Mouse (Mus musculus) CH12.LX (cell line): ENCODE measurements around the gene Apol7e. TPM values are rescaled to one million over a fixed set of nuclear protein-coding genes. Genes with fewer than 3 reads are reported as not detected.
"Not testable (repeated sequence)": the region's sequence is repeated elsewhere in the genome, so short reads cannot be mapped to it uniquely, and the experiment has no call there.

Experiments used
- DNase-seq: peaks from one replicate; pipeline ENCODE4 v3.0.0-alpha.2; 2013; ENCODE audit errors: extremely low read depth
- H3K27ac ChIP-seq: 2 replicates; pipeline ENCODE4 v1.5.1; 2012; ENCODE audit warnings: low read depth, mild to moderate bottlenecking, control low read depth, moderate library complexity; ENCODE audit not compliant: insufficient read depth
- H3K27me3 ChIP-seq: replicated peaks from 2 replicates; pipeline ENCODE3; 2012; ENCODE audit warnings: inconsistent platforms
- H3K36me3 ChIP-seq, 2 experiments: replicated peaks in 1 of 2; 2 replicates each; pipeline versions ENCODE3 to v1.6.1; 2012; ENCODE audit warnings: inconsistent platforms in 1 of 2, low read length in 1 of 2, mild to moderate bottlenecking in 1 of 2, mixed read lengths in 1 of 2, moderate library complexity in 1 of 2; ENCODE audit not compliant: control insufficient read depth in 1 of 2, insufficient read depth in 1 of 2
- H3K4me1 ChIP-seq, 2 experiments: 2 replicates each; pipeline ENCODE4 v1.6.1; 2012; ENCODE audit warnings: inconsistent platforms in 1 of 2, moderate library complexity in 1 of 2; ENCODE audit not compliant: insufficient read depth in 2 of 2, control insufficient read depth in 1 of 2
- H3K4me2 ChIP-seq: 2 replicates; pipeline ENCODE4 v1.6.1; 2012; ENCODE audit warnings: low read depth, mild to moderate bottlenecking, control low read depth; ENCODE audit not compliant: poor library complexity, insufficient read depth, severe bottlenecking
- H3K4me3 ChIP-seq, 3 experiments: fragments of 150-350 bp in 1 of 3; sonication (generic) in 1 of 3; replicated peaks in 1 of 3; 2 replicates each; pipeline versions ENCODE3 to v1.5.1; 2011 to 2012; ENCODE audit warnings: low read depth in 2 of 3, low read length in 2 of 3, mild to moderate bottlenecking in 2 of 3, moderate library complexity in 2 of 3, control low read depth in 1 of 3, improper control_type of control experiment in 1 of 3, inconsistent platforms in 1 of 3, mixed read lengths in 1 of 3; ENCODE audit not compliant: poor library complexity in 1 of 3
- H3K79me2 ChIP-seq: replicated peaks from 2 replicates; pipeline ENCODE4 v1.6.1; 2012; ENCODE audit warnings: mild to moderate bottlenecking, moderate library complexity; ENCODE audit not compliant: control insufficient read depth, poor library complexity, insufficient read depth, severe bottlenecking; ENCODE audit errors: extremely low read depth
- H3K9ac ChIP-seq: 2 replicates; pipeline ENCODE4 v1.6.1; 2012; ENCODE audit warnings: low read depth, mild to moderate bottlenecking, control low read depth, moderate library complexity; ENCODE audit not compliant: insufficient read depth
- H3K9me3 ChIP-seq: replicated peaks from 2 replicates; pipeline ENCODE3; 2012; ENCODE audit warnings: low read length, inconsistent platforms, mixed read lengths
- CHD1 ChIP-seq: IDR thresholded peaks from 2 replicates; pipeline ENCODE4 v1.6.1; 2012; ENCODE audit warnings: low read depth, low read length, improper control_type of control experiment, inconsistent platforms
- CTCF ChIP-seq, 2 experiments: IDR thresholded peaks in 1 of 2; conservative IDR thresholded peaks in 1 of 2; 2 replicates each; pipeline ENCODE4 v1.5.1; 2011 to 2012; ENCODE audit warnings: low read depth in 2 of 2, low read length in 2 of 2, improper control_type of control experiment in 1 of 2, inconsistent platforms in 1 of 2, mild to moderate bottlenecking in 1 of 2, moderate library complexity in 1 of 2
- GABPA ChIP-seq: IDR thresholded peaks from 2 replicates; pipeline ENCODE4 v1.6.1; 2012; ENCODE audit warnings: low read depth, low read length, improper control_type of control experiment, inconsistent platforms; ENCODE audit not compliant: insufficient replicate concordance
- KAT2A ChIP-seq: IDR thresholded peaks from 2 replicates; pipeline ENCODE4 v1.6.1; 2012; ENCODE audit warnings: low read length, improper control_type of control experiment, inconsistent platforms; ENCODE audit not compliant: insufficient replicate concordance
- MEF2A ChIP-seq: IDR thresholded peaks from 2 replicates; pipeline ENCODE4 v1.6.1; 2014; ENCODE audit warnings: low read depth, mild to moderate bottlenecking, inconsistent platforms, low read length, improper control_type of control experiment, borderline replicate concordance
- NELFE ChIP-seq: IDR thresholded peaks from 2 replicates; pipeline ENCODE4 v1.6.1; 2011; ENCODE audit warnings: low read depth, low read length, improper control_type of control experiment
- RAD21 ChIP-seq: IDR thresholded peaks from 2 replicates; pipeline ENCODE4 v1.6.1; 2011; ENCODE audit warnings: low read depth, mild to moderate bottlenecking, low read length, improper control_type of control experiment, moderate library complexity
- RCOR1 ChIP-seq: conservative IDR thresholded peaks from 2 replicates; pipeline ENCODE4 v1.6.1; 2012; ENCODE audit warnings: low read depth, mild to moderate bottlenecking, inconsistent platforms, low read length, improper control_type of control experiment
- SMC3 ChIP-seq: IDR thresholded peaks from 2 replicates; pipeline ENCODE4 v1.6.1; 2011; ENCODE audit warnings: low read depth, low read length, improper control_type of control experiment
- TBP ChIP-seq: conservative IDR thresholded peaks from 2 replicates; pipeline ENCODE4 v1.6.1; 2011; ENCODE audit warnings: low read depth, low read length, improper control_type of control experiment
- ZMIZ1 ChIP-seq: IDR thresholded peaks from 2 replicates; pipeline ENCODE4 v1.6.1; 2012; ENCODE audit warnings: low read depth, mild to moderate bottlenecking, inconsistent platforms, low read length, improper control_type of control experiment
- dilution Hi-C: fragments of 300-500 bp; cut with MboI; formaldehyde crosslinking; loops from 2 replicates; pipeline ENCODE4 v1.14.3; 2020; ENCODE audit warnings: low sequenced_read_pairs; ENCODE audit not compliant: extremely low pct_unique_long_range_greater_than_20kb, extremely low pct_ligation_motif_present
- in situ Hi-C: fragments of 300-500 bp; cut with MboI; formaldehyde crosslinking; loops from 3 replicates; pipeline ENCODE4 v1.14.3; 2019; ENCODE audit warnings: low sequenced_read_pairs, low pct_ligation_motif_present, low pct_unique_long_range_greater_than_20kb, mixed read lengths
- polyA plus RNA-seq: library from polyadenylated mRNA; unstranded; fragments of >175 nt; gene quantifications from 2 replicates; pipeline ENCODE4 v1.2.1, GENCODE M21; 2012; ENCODE audit warnings: low read depth; ENCODE audit not compliant: insufficient read length
- total RNA-seq, 2 experiments: library from RNA; depleted of rRNA; stranded (reverse); fragments of 300-350 nt in 1 of 2; fragments of >200 nt in 1 of 2; gene quantifications; 2 replicates each; pipeline ENCODE4 v1.2.3; 2012 to 2014

Apol7e gene
- total and polyA plus RNA-seq, 3 experiments: not detected

DNA sequence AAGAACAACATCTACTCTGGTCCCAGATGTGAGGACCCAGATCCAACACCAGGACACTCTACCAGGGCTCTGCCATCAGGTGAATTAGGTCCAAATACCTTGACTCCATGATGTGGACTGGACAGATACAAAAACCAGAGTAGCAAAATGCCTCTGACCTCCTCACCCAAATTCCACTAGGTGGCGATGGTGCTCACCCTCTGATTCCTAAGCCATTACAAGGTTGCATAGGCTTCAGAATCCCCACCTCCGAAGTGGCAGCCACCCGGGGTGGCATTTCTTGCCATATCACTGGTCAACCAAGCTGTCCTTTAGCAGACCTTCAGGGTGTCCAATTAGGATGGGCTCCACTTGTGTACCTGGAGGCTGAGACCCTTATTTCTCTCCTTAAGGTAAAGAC is 28.5 kb downstream of the Apol7e start:
- H3K79me2 ChIP-seq, H3K4me2 ChIP-seq, H3K4me1 ChIP-seq, H3K4me3 ChIP-seq, dilution Hi-C loops, H3K9ac ChIP-seq, H3K36me3 ChIP-seq, H3K27ac ChIP-seq, H3K9me3 ChIP-seq, H3K27me3 ChIP-seq: not testable (repeated sequence)
- peak; percentile 6 for DNase-seq
- in situ Hi-C loops: loop anchor here (25.0 kb wide), 1 partner anchor 435 kb away; the partner anchor contains the start of gene Ift27
- peak; percentile 26 for TF ChIP-seq RAD21
- peak; percentile 45 for TF ChIP-seq SMC3
- TF ChIP-seq CTCF (conservative IDR thresholded peaks at IDR 0.05 in 1 of 2, IDR thresholded peaks at IDR 0.05 in 1 of 2; ENCODE audit: low read depth in 2 of 2, low read length in 2 of 2): peak in 1 of 2 experiments; percentile 55; a peak in 2 of 4 replicates

DNA sequence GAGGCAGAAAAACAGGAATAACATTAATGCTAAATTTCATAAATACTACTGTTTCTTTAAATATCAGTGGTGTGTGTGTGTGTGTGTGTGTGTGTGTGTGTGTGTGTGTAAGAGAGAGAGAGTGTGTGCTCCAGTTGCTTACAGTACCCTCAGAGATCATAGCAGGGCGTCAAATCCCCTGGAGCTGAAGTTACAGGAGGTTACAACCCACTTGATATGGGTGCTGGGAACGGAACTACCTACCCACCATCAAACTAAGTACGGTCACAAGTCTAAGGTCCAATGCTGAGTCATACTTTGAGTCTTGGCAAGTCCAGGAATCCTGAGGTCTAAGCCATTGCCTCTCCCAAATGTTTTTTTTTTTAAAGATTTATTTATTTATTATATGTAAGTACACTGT is 29.1 kb downstream of the Apol7e start:
- H3K9ac ChIP-seq, H3K4me3 ChIP-seq, H3K4me2 ChIP-seq, DNase-seq, H3K36me3 ChIP-seq, H3K27ac ChIP-seq, H3K9me3 ChIP-seq, dilution Hi-C loops, H3K27me3 ChIP-seq, H3K4me1 ChIP-seq, H3K79me2 ChIP-seq: not testable (repeated sequence)
- in situ Hi-C loops: loop anchor here (25.0 kb wide), 1 partner anchor 435 kb away; the partner anchor contains the start of gene Ift27

DNA sequence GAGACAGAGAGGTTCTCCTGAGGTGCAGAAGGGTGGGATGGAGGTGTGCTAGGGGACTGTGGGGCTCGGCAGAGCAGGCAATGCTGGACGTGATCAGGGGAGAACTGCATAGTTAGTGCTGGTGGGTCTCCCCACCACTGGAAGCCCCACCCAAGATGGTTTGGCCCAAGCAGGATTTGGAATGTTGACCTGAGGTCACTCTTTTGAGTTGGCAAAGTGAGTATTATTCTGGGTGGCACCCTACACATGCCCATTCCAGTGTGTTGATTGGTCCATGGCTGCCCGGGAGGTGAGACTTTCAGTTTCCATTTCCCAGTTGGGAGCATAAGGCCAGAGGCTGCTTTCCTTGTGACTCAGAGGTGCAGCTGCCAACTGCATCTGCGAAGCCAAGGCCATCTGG is 30.1 kb downstream of the Apol7e start, which contains the start of gene Apol9b:
Gene Apol9b (plus strand): TSS at position 301 of the 400 bp plus-strand sequence.
- in situ Hi-C loops: loop anchor here (25.0 kb wide), 1 partner anchor 434 kb away; the partner anchor contains the start of gene Ift27
- H3K9ac ChIP-seq, DNase-seq, H3K4me2 ChIP-seq, dilution Hi-C loops, H3K9me3 ChIP-seq, H3K79me2 ChIP-seq, H3K27ac ChIP-seq, H3K4me1 ChIP-seq, H3K4me3 ChIP-seq, H3K36me3 ChIP-seq, H3K27me3 ChIP-seq: not testable (repeated sequence)

DNA sequence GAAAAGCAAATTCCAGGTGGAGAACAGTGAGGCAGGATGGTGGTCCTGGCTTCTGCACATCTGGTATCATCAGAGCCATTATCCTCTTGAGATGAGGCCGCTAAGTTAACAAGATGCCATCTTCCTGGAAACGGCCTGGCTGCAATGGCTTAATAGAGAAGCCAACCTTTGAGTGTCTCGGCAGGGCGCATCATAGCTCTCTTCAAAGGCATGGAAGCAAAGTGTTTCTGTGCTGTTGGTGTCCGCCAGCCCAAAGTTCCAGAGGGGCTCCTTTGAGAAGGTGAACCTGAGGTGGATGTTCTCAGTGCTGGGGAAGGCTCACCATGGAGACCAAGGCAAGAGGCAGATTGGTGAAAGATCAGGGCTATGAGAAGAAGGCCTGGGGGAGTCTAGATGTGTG is 32.9 kb downstream of the Apol7e start:
- no peaks in the 10 kb centered on the region for H3K79me2 ChIP-seq
- H3K27ac ChIP-seq: no peak overlapping the region
- dilution Hi-C loops (no loop called here), in situ Hi-C loops (loop anchor here (25.0 kb wide), 1 partner anchor 431 kb away; the partner anchor contains the start of gene Ift27)
- H3K4me3 ChIP-seq: no peak overlapping the region
- H3K4me2 ChIP-seq: no peak overlapping the region
- DNase-seq: no peak
- no peaks in the 10 kb centered on the region for H3K4me1 ChIP-seq
- H3K36me3 ChIP-seq: no peaks in the 10 kb centered on the region
- no peak for TF ChIP-seq NELFE
- no peak for TF ChIP-seq GABPA
- no peak for TF ChIP-seq KAT2A
- TF ChIP-seq CHD1: no peak
- no peak for TF ChIP-seq MEF2A
- no peak for TF ChIP-seq RCOR1
- no peak for TF ChIP-seq ZMIZ1
- no peak for TF ChIP-seq TBP
- TF ChIP-seq, all 38 proteins: peak for 0
- H3K9ac ChIP-seq: no peak overlapping the region
- peaks cover 8% of the 10 kb centered on the region for H3K27me3 ChIP-seq
- no peaks in the 10 kb centered on the region for H3K9me3 ChIP-seq

DNA sequence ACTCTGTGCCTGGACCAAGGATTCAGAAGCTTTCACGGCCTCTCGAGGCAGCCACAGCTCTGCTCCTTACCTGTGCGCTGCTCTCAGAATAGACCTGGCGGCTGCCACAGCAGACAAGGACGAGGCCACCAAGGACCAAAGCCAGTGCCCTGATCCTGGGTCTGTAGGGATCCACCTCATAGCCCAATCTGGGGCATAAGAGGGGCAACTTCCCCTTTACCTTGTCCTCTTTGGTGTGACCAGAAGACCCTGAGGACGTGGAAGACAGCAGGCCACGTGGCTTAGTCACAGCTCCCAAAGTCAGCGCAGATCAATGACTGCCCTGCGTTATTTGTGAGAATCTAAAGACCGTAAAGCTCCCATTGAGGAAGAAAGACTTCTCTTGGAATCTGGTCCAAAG is 34.2 kb downstream of the Apol7e start:
- H3K9me3 ChIP-seq, H3K27ac ChIP-seq, dilution Hi-C loops, H3K4me2 ChIP-seq, H3K27me3 ChIP-seq, H3K36me3 ChIP-seq, DNase-seq, H3K79me2 ChIP-seq, H3K4me3 ChIP-seq, H3K9ac ChIP-seq, H3K4me1 ChIP-seq: not testable (repeated sequence)
- in situ Hi-C loops: loop anchor here (25.0 kb wide), 1 partner anchor 429 kb away; the partner anchor contains the start of gene Ift27
